Mouse (Mus musculus) limb, embryonic 12.5 days (tissue): ENCODE results near the gene Irs2. TPM values are rescaled to one million over a fixed set of nuclear protein-coding genes. Genes with fewer than 3 reads are reported as not detected.

ENCODE experiments used
- ATAC-seq: fragments of 200-750 bp; cut with Nextera tagmentation; 2 replicates; pipeline ENCODE4 v1.8.0; 2017; ENCODE audit warnings: low read depth, moderate TSS enrichment; ENCODE audit not compliant: insufficient number of reproducible peaks, insufficient read depth, low FRiP score, low TSS enrichment
- H3K27ac ChIP-seq: fragments of 300-500 bp; sonication (generic); 2 replicates; pipeline ENCODE4 v1.5.1; 2016; ENCODE audit warnings: mild to moderate bottlenecking, moderate library complexity
- H3K27me3 ChIP-seq: fragments of 300-500 bp; sonication (generic); 2 replicates; pipeline ENCODE4 v1.6.1; 2016; ENCODE audit warnings: mild to moderate bottlenecking, moderate library complexity
- H3K36me3 ChIP-seq: fragments of 300-500 bp; sonication (generic); 2 replicates; pipeline ENCODE4 v1.6.1; 2016; ENCODE audit warnings: mild to moderate bottlenecking, moderate library complexity
- H3K4me1 ChIP-seq: fragments of 300-500 bp; sonication (generic); replicated peaks from 2 replicates; pipeline ENCODE4 v1.6.1; 2016
- H3K4me2 ChIP-seq: fragments of 300-500 bp; sonication (generic); 2 replicates; pipeline ENCODE4 v1.6.1; 2016; ENCODE audit warnings: mild to moderate bottlenecking, moderate library complexity
- H3K4me3 ChIP-seq: fragments of 300-500 bp; sonication (generic); replicated peaks from 2 replicates; pipeline ENCODE4 v1.5.1; 2016; ENCODE audit warnings: mild to moderate bottlenecking
- H3K9ac ChIP-seq: fragments of 300-500 bp; sonication (generic); replicated peaks from 2 replicates; pipeline ENCODE4 v1.6.1; 2016; ENCODE audit warnings: mild to moderate bottlenecking, moderate library complexity
- H3K9me3 ChIP-seq: fragments of 300-500 bp; sonication (generic); 2 replicates; pipeline ENCODE4 v1.6.1; 2016; ENCODE audit warnings: mild to moderate bottlenecking, moderate library complexity
- WGBS: fragments of 180-500 bp; shearing (Covaris S2); methylation state at CpG from one replicate; pipeline ENCODE4 v1.1.7; 2016; 5-methylcytosine and 5-hydroxymethylcytosine counted together
- polyA plus RNA-seq: library from polyadenylated mRNA; unstranded; fragments of >200 nt; fragmentation: Nextera tagmentation; extraction: Ambion mirVana; gene quantifications from 2 replicates; pipeline ENCODE4 v1.2.1, GENCODE M21; 2016

Gene Irs2
- polyA plus RNA-seq, 1 experiment from 2014 or later, result 11.7 TPM

GRCm38 (mm10) chr8:11002816-11003215 lies 5.4 kb downstream of the Irs2 start:
- H3K27ac ChIP-seq, result 0 out of 2 replicates have a peak overlapping the region, but pooled peaks have one; percentile 35
- 37% methylated on average over 6 of the region's 6 CpGs for WGBS
- no peaks in the 10 kb centered on the region for H3K9me3 ChIP-seq
- peak overlapping the region; percentile 81 for H3K4me3 ChIP-seq
- peak overlapping the region; percentile 94 for H3K4me2 ChIP-seq
- peaks cover 78% of the 10 kb centered on the region for H3K4me1 ChIP-seq
- H3K9ac ChIP-seq, result peak overlapping the region; percentile 88; the same call in 1 of the 2 replicates
- H3K36me3 ChIP-seq, result peaks cover 34% of the 10 kb centered on the region
- ATAC-seq, result no peak
- H3K27me3 ChIP-seq, result no peaks in the 10 kb centered on the region

- peak overlapping the region; percentile 35 for H3K9ac ChIP-seq
- H3K4me1 ChIP-seq, result peaks cover 79% of the 10 kb centered on the region
- no peaks in the 10 kb centered on the region for H3K9me3 ChIP-seq
- 7% methylated on average over 6 of the region's 6 CpGs for WGBS
- peak overlapping the region; percentile 94 for H3K4me2 ChIP-seq
- peaks cover 44% of the 10 kb centered on the region for H3K36me3 ChIP-seq
- peak overlapping the region; percentile 81 for H3K4me3 ChIP-seq
- no peaks in the 10 kb centered on the region for H3K27me3 ChIP-seq
- peak overlapping the region; percentile 77 for H3K27ac ChIP-seq
- ATAC-seq, result no peak
Measured at GRCm38 (mm10) chr8:11001062-11001549, 7.2 kb downstream of the Irs2 start.

- Histone ChIP-seq H3K27ac (no peak overlapping the region), H3K4me3 (no peak overlapping the region), H3K9me3 (no peaks in the 10 kb centered on the region), H3K4me2 (peak overlapping the region; percentile 94), H3K27me3 (no peaks in the 10 kb centered on the region), H3K4me1 (peaks cover 68% of the 10 kb centered on the region), H3K9ac (no peak overlapping the region), H3K36me3 (peaks cover 38% of the 10 kb centered on the region)
- WGBS, result 78% methylated on average over 4 of the region's 4 CpGs
- no peak for ATAC-seq
Measured at GRCm38 (mm10) chr8:10999538-10999937, 8.7 kb downstream of the Irs2 start.

- peaks cover 50% of the 10 kb centered on the region for H3K4me1 ChIP-seq
Measured at GRCm38 (mm10) chr8:10996247-10996646, 12.0 kb downstream of the Irs2 start.

GRCm38 (mm10) chr8:10995756-10996155 lies 12.5 kb downstream of the Irs2 start:
- 59% methylated on average over 2 of the region's 2 CpGs for WGBS
- ATAC-seq, result no peak
- H3K4me3 ChIP-seq, result no peak overlapping the region
- peaks cover 50% of the 10 kb centered on the region for H3K4me1 ChIP-seq
- H3K27me3 ChIP-seq, result no peaks in the 10 kb centered on the region
- H3K9me3 ChIP-seq, result no peaks in the 10 kb centered on the region
- H3K4me2 ChIP-seq, result no peak overlapping the region
- H3K36me3 ChIP-seq, result peaks cover 51% of the 10 kb centered on the region
- H3K9ac ChIP-seq, result no peak overlapping the region
- H3K27ac ChIP-seq, result no peak overlapping the region

More at GRCm38 (mm10) chr8:10996247-10996646, 12.0 kb downstream of the Irs2 start:
- Histone ChIP-seq H3K27me3 (no peaks in the 10 kb centered on the region), H3K4me2 (no peak overlapping the region), H3K36me3 (peaks cover 51% of the 10 kb centered on the region), H3K9ac (no peak overlapping the region), H3K27ac (no peak overlapping the region), H3K9me3 (no peaks in the 10 kb centered on the region), H3K4me3 (no peak overlapping the region)
- no peak for ATAC-seq
- WGBS, result 94% methylated on average over 1 of the region's 2 CpGs

- Histone ChIP-seq H3K4me1 (peaks cover 45% of the 10 kb centered on the region), H3K27me3 (no peaks in the 10 kb centered on the region), H3K9me3 (no peaks in the 10 kb centered on the region), H3K36me3 (peaks cover 51% of the 10 kb centered on the region), H3K27ac (no peak overlapping the region), H3K4me3 (no peak overlapping the region), H3K9ac (no peak overlapping the region), H3K4me2 (no peak overlapping the region)
- WGBS, result over 99% methylated on average over 6 of the region's 6 CpGs
- ATAC-seq, result no peak
Measured at GRCm38 (mm10) chr8:10994390-10994954, 13.8 kb downstream of the Irs2 start.

- H3K36me3 ChIP-seq, result peaks cover 50% of the 10 kb centered on the region
- 92% methylated on average over 10 of the region's 10 CpGs for WGBS
- no peaks in the 10 kb centered on the region for H3K9me3 ChIP-seq
- H3K9ac ChIP-seq, result no peak overlapping the region
- H3K4me2 ChIP-seq, result no peak overlapping the region
- H3K4me3 ChIP-seq, result no peak overlapping the region
- ATAC-seq, result no peak
- peaks cover 47% of the 10 kb centered on the region for H3K4me1 ChIP-seq
- H3K27me3 ChIP-seq, result no peaks in the 10 kb centered on the region
- H3K27ac ChIP-seq, result no peak overlapping the region
Measured at GRCm38 (mm10) chr8:10993582-10994216, 14.6 kb downstream of the Irs2 start.

- H3K9me3 ChIP-seq, result no peaks in the 10 kb centered on the region
- no peak overlapping the region for H3K9ac ChIP-seq
- no peak for ATAC-seq
- H3K27me3 ChIP-seq, result no peaks in the 10 kb centered on the region
- peaks cover 38% of the 10 kb centered on the region for H3K36me3 ChIP-seq
- peaks cover 48% of the 10 kb centered on the region for H3K4me1 ChIP-seq
- no peak overlapping the region for H3K4me3 ChIP-seq
- H3K27ac ChIP-seq, result no peak overlapping the region; the same call in 1 of the 2 replicates
- H3K4me2 ChIP-seq, result no peak overlapping the region
- WGBS, result 66% methylated on average over 8 of the region's 8 CpGs
Measured at GRCm38 (mm10) chr8:10992081-10992480, 16.2 kb downstream of the Irs2 start.

GRCm38 (mm10) chr8:10991323-10991722 lies 16.9 kb downstream of the Irs2 start:
- H3K4me1 ChIP-seq, result peaks cover 49% of the 10 kb centered on the region
- H3K4me2 ChIP-seq, result peak overlapping the region; percentile 13; the same call in 1 of the 2 replicates
- no peaks in the 10 kb centered on the region; the same call in 1 of the 2 replicates for H3K9me3 ChIP-seq
- peaks cover 38% of the 10 kb centered on the region for H3K36me3 ChIP-seq
- no peaks in the 10 kb centered on the region for H3K27me3 ChIP-seq
- no peak overlapping the region for H3K4me3 ChIP-seq
- no peak overlapping the region for H3K9ac ChIP-seq
- H3K27ac ChIP-seq, result peak overlapping the region; percentile 4; the same call in 1 of the 2 replicates
- no peak for ATAC-seq
- 75% methylated on average over 2 of the region's 2 CpGs for WGBS

GRCm38 (mm10) chr8:10990421-10991110 lies 17.7 kb downstream of the Irs2 start:
- no peak for ATAC-seq
- WGBS, result 18% methylated on average over 10 of the region's 10 CpGs
- no peaks in the 10 kb centered on the region; the same call in 1 of the 2 replicates for H3K9me3 ChIP-seq
- peak overlapping the region; percentile 4; the same call in 1 of the 2 replicates for H3K27ac ChIP-seq
- no peak overlapping the region for H3K9ac ChIP-seq
- H3K4me1 ChIP-seq, result peaks cover 46% of the 10 kb centered on the region
- H3K4me3 ChIP-seq, result no peak overlapping the region
- H3K36me3 ChIP-seq, result peaks cover 40% of the 10 kb centered on the region
- peak overlapping the region; percentile 13 for H3K4me2 ChIP-seq
- no peaks in the 10 kb centered on the region for H3K27me3 ChIP-seq

GRCm38 (mm10) chr8:10989946-10990345 lies 18.3 kb downstream of the Irs2 start:
- peaks cover 40% of the 10 kb centered on the region for H3K36me3 ChIP-seq
- no peaks in the 10 kb centered on the region for H3K27me3 ChIP-seq
- no peak overlapping the region for H3K4me3 ChIP-seq
- H3K9ac ChIP-seq, result no peak overlapping the region
- H3K4me2 ChIP-seq, result no peak overlapping the region
- WGBS, result 83% methylated on average over 3 of the region's 3 CpGs
- no peak overlapping the region for H3K27ac ChIP-seq
- H3K4me1 ChIP-seq, result peaks cover 46% of the 10 kb centered on the region
- no peak for ATAC-seq
- no peaks in the 10 kb centered on the region; the same call in 1 of the 2 replicates for H3K9me3 ChIP-seq
